Mouse (Mus musculus) limb, embryonic 13.5 days (tissue): ENCODE data around the gene Pde2a. TPM values are rescaled to one million over a fixed set of nuclear protein-coding genes. Genes with fewer than 3 reads are reported as not detected.
A peak's percentile ranks its signal among the peaks of the same experiment; 100 is the strongest.

ENCODE experiments used
- ATAC-seq: fragments of 200-750 bp; cut with Nextera tagmentation; 2 replicates; pipeline ENCODE4 v1.8.0; 2017; ENCODE audit warnings: low read depth, moderate number of reproducible peaks, moderate TSS enrichment; ENCODE audit not compliant: low FRiP score
- H3K27ac ChIP-seq: fragments of 300-500 bp; sonication (generic); 2 replicates; pipeline ENCODE4 v1.5.1; 2015; ENCODE audit warnings: inconsistent platforms, mild to moderate bottlenecking, moderate library complexity
- H3K27me3 ChIP-seq: fragments of 300-500 bp; sonication (generic); 2 replicates; pipeline ENCODE4 v1.6.1; 2015; ENCODE audit warnings: mild to moderate bottlenecking, inconsistent platforms
- H3K36me3 ChIP-seq: fragments of 300-500 bp; sonication (generic); 2 replicates; pipeline ENCODE4 v1.6.1; 2015; ENCODE audit warnings: inconsistent platforms, mild to moderate bottlenecking, moderate library complexity
- H3K4me1 ChIP-seq: fragments of 300-500 bp; sonication (generic); 2 replicates; pipeline ENCODE4 v1.6.1; 2015; ENCODE audit warnings: inconsistent platforms
- H3K4me2 ChIP-seq: fragments of 300-500 bp; sonication (generic); replicated peaks from 2 replicates; pipeline ENCODE4 v1.6.1; 2015; ENCODE audit warnings: inconsistent platforms, mild to moderate bottlenecking, moderate library complexity
- H3K4me3 ChIP-seq: fragments of 300-500 bp; sonication (generic); 2 replicates; pipeline ENCODE4 v1.5.1; 2015; ENCODE audit warnings: moderate library complexity, mild to moderate bottlenecking, inconsistent platforms
- H3K9ac ChIP-seq: fragments of 300-500 bp; sonication (generic); 2 replicates; pipeline ENCODE4 v1.6.1; 2015; ENCODE audit warnings: mild to moderate bottlenecking, inconsistent platforms
- H3K9me3 ChIP-seq: fragments of 300-500 bp; sonication (generic); 2 replicates; pipeline ENCODE4 v1.6.1; 2016; ENCODE audit warnings: inconsistent platforms
- WGBS: fragments of 180-500 bp; shearing (Covaris S2); methylation state at CpG from one replicate; pipeline ENCODE4 v1.1.7; 2015; 5-methylcytosine and 5-hydroxymethylcytosine counted together
- polyA plus RNA-seq: library from polyadenylated mRNA; unstranded; fragments of >200 nt; fragmentation: Nextera tagmentation; extraction: Ambion mirVana; gene quantifications from 2 replicates; pipeline ENCODE4 v1.2.1, GENCODE M21; 2015

Pde2a gene
- polyA plus RNA-seq, 1 experiment from 2014 or later, result 10.4 TPM

DNA sequence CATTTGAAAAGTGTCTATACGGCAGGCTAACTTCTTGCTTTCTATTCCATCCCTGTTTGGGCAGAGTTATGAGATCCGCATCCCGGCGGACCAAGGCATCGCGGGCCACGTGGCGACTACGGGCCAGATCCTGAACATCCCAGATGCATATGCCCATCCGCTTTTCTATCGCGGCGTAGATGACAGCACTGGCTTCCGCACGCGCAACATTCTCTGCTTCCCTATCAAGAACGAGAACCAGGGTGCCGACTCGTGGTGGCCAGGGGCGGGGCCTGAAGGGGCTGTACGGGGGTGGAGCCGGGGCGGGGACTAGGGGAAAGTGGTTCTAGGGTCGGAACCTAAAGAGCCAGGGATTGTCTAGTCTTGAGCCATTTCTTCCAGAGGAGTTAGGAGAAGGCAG is 83.0 kb downstream of the Pde2a start:
- Histone ChIP-seq H3K4me2 (peak overlapping the region; percentile 66), H3K9me3 (peaks cover 5% of the 10 kb centered on the region; the same call in 1 of the 2 replicates), H3K9ac (peak overlapping the region; percentile 51; the same call in 1 of the 2 replicates), H3K27ac (no peak overlapping the region), H3K4me1 (0 out of 2 replicates have a peak, but pooled peaks cover 4% of the 10 kb centered on the region), H3K36me3 (no peaks in the 10 kb centered on the region), H3K27me3 (peaks cover 44% of the 10 kb centered on the region), H3K4me3 (peak overlapping the region; percentile 39)
- no peak for ATAC-seq
- 7% methylated on average over 24 of the region's 24 CpGs for WGBS

DNA sequence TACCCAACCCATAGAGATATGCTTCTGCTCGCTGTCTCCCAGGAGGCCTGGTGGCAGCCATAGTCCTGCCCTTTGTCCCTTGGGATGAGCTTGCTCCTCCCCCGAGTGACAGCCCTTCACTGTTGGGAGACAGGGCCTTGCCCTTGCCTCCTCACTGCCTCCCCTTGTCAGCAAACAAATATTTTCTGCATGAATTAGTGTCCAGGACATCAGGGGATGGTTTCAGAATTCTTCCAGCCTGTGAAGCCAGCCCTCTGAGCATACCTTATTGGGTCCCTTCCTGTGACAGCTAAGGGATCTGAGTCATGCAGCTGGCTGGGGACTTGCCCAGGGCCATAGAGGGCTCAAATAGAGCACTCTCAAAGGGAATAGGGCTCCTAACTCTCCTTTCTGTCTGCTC is 87.7 kb downstream of the Pde2a start:
- no peak for ATAC-seq
- H3K27ac ChIP-seq, result no peak overlapping the region
- no peaks in the 10 kb centered on the region for H3K9me3 ChIP-seq
- H3K4me3 ChIP-seq, result no peak overlapping the region
- no peaks in the 10 kb centered on the region for H3K36me3 ChIP-seq
- 71% methylated on average over 2 of the region's 2 CpGs for WGBS
- H3K9ac ChIP-seq, result no peak overlapping the region
- H3K4me2 ChIP-seq, result no peak overlapping the region
- 0 out of 2 replicates have a peak, but pooled peaks cover 3% of the 10 kb centered on the region for H3K4me1 ChIP-seq
- H3K27me3 ChIP-seq, result peaks cover 21% of the 10 kb centered on the region

DNA sequence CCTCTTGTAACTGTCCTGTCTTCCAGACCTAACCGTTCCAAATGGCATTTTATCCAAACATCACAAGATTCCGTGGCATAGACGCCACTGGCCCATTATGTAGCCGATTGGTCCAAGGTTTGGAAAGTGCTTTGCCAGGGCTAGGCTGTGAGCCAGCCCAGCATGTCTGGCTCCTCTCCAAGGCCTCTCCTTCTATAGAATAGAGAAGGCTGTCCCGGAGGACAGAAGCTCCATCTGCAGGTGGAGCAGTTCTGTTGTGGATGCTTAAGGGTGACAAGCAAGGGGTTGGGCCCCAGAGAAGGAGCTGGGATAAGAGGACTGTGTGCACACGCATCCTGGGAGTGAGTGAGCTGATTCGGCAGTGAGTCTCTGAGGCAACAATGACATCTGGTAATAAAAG is 92.2 kb downstream of the Pde2a start:
- 77% methylated on average over 7 of the region's 7 CpGs for WGBS

DNA sequence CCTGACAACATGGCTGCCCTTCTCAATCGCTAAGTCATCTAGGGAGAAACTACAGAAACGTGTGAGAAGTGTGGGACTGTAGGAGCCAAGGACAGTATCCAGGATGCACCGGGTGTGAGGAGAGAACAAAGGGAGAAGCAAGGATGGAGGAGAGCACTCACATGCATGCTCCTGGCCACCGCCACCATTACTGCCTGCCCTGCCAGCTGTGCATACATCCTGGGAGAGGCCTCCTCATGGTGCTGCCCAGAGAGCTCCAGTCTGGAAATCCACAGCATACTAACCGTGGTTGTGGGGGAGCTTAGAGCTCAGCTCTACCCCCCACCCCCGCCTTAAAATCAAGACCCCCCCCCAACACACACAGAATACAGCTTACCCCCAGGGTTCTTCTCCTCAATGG is 93.3 kb downstream of the Pde2a start:
- no peak for ATAC-seq
- H3K9ac ChIP-seq, result no peak overlapping the region
- no peaks in the 10 kb centered on the region for H3K27me3 ChIP-seq
- H3K36me3 ChIP-seq, result no peaks in the 10 kb centered on the region
- no peaks in the 10 kb centered on the region for H3K9me3 ChIP-seq
- no peaks in the 10 kb centered on the region for H3K4me1 ChIP-seq
- WGBS, result 78% methylated on average over 6 of the region's 6 CpGs
- H3K27ac ChIP-seq, result no peak overlapping the region
- H3K4me2 ChIP-seq, result no peak overlapping the region
- no peak overlapping the region for H3K4me3 ChIP-seq

More for the DNA sequence above, 92.2 kb downstream of the Pde2a start:
- Histone ChIP-seq H3K9ac (no peak overlapping the region), H3K27me3 (no peaks in the 10 kb centered on the region), H3K4me2 (no peak overlapping the region), H3K36me3 (no peaks in the 10 kb centered on the region), H3K4me3 (no peak overlapping the region), H3K4me1 (no peaks in the 10 kb centered on the region), H3K9me3 (no peaks in the 10 kb centered on the region), H3K27ac (no peak overlapping the region)
- ATAC-seq, result no peak

DNA sequence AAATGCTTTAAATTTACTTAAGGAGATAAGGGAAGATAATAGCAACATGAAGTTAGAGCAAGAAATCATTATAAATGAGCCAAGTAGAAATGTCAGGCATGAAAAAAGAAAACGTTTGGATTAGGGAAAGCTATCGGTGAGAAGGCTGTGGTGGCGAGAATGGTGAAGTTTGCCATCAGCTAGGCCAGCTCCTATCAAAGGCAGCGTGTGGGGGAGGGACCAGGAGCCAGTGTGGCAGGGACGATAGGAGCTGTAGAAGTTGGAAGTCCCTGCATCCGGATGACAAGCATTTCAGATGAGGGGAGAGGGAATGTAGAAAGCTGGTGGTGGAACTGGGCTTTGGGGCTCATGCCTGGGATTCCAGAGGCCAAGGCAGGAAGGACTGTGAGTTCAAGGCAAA is 93.8 kb downstream of the Pde2a start:
- no peak overlapping the region for H3K27ac ChIP-seq
- no peaks in the 10 kb centered on the region for H3K36me3 ChIP-seq
- WGBS, result 57% methylated on average over 6 of the region's 6 CpGs
- H3K9ac ChIP-seq, result no peak overlapping the region
- no peaks in the 10 kb centered on the region for H3K27me3 ChIP-seq
- H3K9me3 ChIP-seq, result no peaks in the 10 kb centered on the region
- no peak for ATAC-seq
- no peaks in the 10 kb centered on the region for H3K4me1 ChIP-seq
- H3K4me3 ChIP-seq, result no peak overlapping the region
- H3K4me2 ChIP-seq, result no peak overlapping the region

DNA sequence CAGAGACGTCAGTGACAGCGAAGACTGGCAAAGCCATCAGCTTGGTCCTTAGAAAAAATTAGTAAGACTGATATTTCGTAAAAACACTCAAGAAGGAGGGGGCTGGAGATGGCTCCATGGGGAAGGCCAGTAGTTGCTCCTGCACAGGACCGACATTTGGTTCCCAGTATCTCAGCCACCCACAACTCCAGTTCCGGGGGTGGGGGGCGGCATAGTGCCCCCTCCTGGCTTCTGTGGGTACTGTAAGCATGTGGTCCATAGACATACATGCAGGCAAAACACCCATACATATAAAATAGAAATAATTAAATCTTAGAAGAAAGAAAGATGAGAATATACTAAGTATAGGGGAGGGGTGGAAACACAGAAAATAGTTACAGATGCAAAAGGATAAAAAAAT is 95.0 kb downstream of the Pde2a start:
- H3K4me1 ChIP-seq, result no peaks in the 10 kb centered on the region
- no peak overlapping the region for H3K27ac ChIP-seq
- H3K36me3 ChIP-seq, result no peaks in the 10 kb centered on the region
- 58% methylated on average over 6 of the region's 6 CpGs for WGBS
- ATAC-seq, result no peak
- H3K9ac ChIP-seq, result no peak overlapping the region
- H3K4me3 ChIP-seq, result no peak overlapping the region
- no peaks in the 10 kb centered on the region for H3K9me3 ChIP-seq
- no peak overlapping the region for H3K4me2 ChIP-seq
- H3K27me3 ChIP-seq, result no peaks in the 10 kb centered on the region

DNA sequence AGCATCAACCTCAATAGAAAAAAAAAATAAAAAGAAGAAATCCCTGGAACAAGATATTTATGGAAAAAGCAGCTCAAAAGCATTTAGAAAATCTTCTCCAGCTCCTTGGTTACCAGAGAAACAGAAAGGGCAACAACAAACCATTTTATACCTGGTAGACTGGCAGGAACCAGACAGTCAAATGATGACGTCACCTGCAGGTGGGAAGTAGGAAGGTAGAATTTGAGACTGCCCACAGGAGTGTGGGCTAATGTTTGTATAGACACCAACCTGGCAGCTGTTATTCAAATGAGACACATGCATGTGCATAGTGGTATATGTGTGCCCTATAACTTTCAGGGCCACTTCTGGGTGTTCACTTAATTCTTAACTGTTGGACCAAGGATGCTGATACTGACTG is 100.2 kb downstream of the Pde2a start:
- Histone ChIP-seq H3K36me3 (no peaks in the 10 kb centered on the region), H3K27ac (no peak overlapping the region), H3K27me3 (no peaks in the 10 kb centered on the region), H3K4me3 (no peak overlapping the region), H3K4me1 (no peaks in the 10 kb centered on the region), H3K4me2 (no peak overlapping the region), H3K9ac (no peak overlapping the region), H3K9me3 (no peaks in the 10 kb centered on the region)
- 71% methylated on average over 1 of the region's 1 CpGs for WGBS
- ATAC-seq, result no peak

DNA sequence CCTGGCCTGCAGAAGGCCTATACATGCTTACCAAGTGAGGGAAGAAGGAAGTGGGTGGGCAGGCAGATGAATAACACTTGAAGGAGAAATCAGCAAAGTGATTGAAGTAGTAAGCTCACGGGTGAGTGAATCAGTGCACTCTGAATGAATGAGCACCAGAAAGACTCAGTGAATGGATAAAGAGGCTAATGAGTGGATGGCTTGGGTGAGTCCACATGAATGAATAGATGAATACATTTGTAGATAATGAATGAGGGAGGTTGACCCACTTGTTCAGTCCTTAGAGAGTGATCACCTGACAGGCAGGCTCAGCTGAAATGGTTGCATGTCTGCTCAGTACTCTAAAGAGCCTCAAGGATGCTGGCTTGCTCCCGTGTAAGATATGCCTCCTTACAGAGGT is 101.7 kb downstream of the Pde2a start:
- no peaks in the 10 kb centered on the region for H3K4me1 ChIP-seq
- no peak overlapping the region for H3K4me2 ChIP-seq
- no peak overlapping the region for H3K27ac ChIP-seq
- ATAC-seq, result no peak
- no peaks in the 10 kb centered on the region for H3K36me3 ChIP-seq
- H3K27me3 ChIP-seq, result no peaks in the 10 kb centered on the region
- H3K9ac ChIP-seq, result no peak overlapping the region
- no peak overlapping the region for H3K4me3 ChIP-seq
- WGBS, result 83% methylated on average over 2 of the region's 2 CpGs
- no peaks in the 10 kb centered on the region for H3K9me3 ChIP-seq

DNA sequence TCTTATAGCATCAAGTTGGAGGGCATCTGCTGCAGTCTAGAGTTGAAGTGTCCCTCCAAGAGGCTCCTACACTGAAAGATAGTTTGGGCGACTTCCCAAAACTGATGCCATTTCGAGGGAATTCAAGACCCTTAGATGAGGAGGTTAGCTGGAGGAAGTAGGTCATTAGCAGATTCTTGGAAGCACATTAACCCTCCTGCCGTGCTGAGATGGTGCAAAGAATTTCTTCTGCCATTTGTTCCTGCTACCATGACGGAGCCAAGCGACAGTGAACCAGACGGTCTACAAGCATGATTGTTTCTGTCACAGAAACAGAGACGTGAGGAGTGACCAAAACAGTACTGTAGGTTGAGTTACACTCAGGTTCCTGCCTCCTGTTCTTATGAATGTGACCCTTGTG is 105.0 kb downstream of the Pde2a start:
- ATAC-seq, result no peak
- Histone ChIP-seq H3K4me1 (no peaks in the 10 kb centered on the region), H3K4me2 (no peak overlapping the region), H3K27me3 (no peaks in the 10 kb centered on the region), H3K4me3 (no peak overlapping the region), H3K9me3 (no peaks in the 10 kb centered on the region), H3K36me3 (no peaks in the 10 kb centered on the region), H3K9ac (no peak overlapping the region), H3K27ac (no peak overlapping the region)
- 57% methylated on average over 7 of the region's 7 CpGs for WGBS

DNA sequence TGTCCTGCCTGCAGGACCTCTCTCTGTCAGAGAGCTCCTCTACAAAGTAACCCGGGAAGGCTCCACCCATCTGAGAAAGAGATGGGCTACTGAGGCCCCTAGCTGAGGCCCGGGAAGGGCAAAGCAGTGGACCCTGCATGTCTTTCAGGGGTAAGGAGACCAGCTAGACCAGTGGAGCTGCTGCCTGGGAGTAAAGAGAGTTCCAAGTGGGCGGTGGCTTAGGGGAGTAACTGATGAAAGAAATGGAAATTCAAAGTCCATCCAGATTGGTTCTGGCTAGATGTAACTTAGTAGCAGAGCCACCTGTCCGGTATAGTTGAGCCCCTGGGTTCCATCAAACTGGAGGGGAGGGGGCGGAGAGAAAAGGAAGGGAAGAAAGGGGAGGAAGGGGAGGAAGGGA is 112.9 kb downstream of the Pde2a start:
- no peak overlapping the region for H3K4me2 ChIP-seq
- ATAC-seq, result no peak
- no peaks in the 10 kb centered on the region for H3K9me3 ChIP-seq
- H3K4me3 ChIP-seq, result no peak overlapping the region
- WGBS, result 32% methylated on average over 5 of the region's 5 CpGs
- no peak overlapping the region for H3K9ac ChIP-seq
- H3K4me1 ChIP-seq, result no peaks in the 10 kb centered on the region
- H3K27me3 ChIP-seq, result 0 out of 2 replicates have a peak, but pooled peaks cover 5% of the 10 kb centered on the region
- no peaks in the 10 kb centered on the region for H3K36me3 ChIP-seq
- H3K27ac ChIP-seq, result no peak overlapping the region

DNA sequence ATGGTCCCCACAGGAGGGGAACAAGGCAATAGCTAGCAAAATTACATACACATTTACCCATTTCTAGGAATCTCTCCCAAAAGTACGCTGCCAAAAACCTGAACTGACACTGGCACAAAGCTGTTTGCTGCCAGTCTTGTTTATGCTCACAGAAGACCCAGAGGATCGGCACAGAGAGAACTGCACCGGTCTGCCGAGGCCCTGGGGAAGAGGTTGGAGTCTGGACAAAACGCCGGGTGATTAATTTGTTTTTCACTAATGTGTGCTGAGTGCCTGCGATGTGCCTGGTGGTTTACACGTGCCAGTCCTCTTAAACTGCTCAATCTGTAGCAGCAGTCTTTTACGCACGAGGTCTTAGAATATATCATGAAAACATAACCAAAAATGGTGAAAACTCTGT is 113.6 kb downstream of the Pde2a start:
- no peak for ATAC-seq
- 64% methylated on average over 10 of the region's 10 CpGs for WGBS
- Histone ChIP-seq H3K27me3 (0 out of 2 replicates have a peak, but pooled peaks cover 7% of the 10 kb centered on the region), H3K9ac (no peak overlapping the region), H3K4me2 (no peak overlapping the region), H3K4me1 (no peaks in the 10 kb centered on the region), H3K4me3 (no peak overlapping the region), H3K9me3 (no peaks in the 10 kb centered on the region), H3K27ac (no peak overlapping the region), H3K36me3 (no peaks in the 10 kb centered on the region)

DNA sequence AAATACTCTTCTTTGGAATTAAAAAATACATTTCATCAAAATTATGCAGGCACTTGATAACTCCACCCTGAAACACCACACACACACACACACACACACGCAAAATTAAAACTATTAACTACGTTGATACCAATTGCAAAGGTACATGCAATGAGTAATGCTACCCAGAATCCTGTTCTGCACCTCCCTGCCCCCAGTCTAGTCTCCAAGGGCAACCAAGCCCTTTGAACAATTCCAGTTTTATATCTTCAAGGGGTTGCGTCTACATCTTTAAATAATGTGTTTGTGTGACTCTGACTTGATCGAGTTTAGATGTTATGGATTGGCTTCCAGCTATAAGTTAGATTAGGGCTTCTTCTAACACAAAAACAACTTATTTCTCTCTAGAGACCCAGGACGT is 114.0 kb downstream of the Pde2a start:
- H3K4me1 ChIP-seq, result no peaks in the 10 kb centered on the region
- ATAC-seq, result no peak
- H3K36me3 ChIP-seq, result no peaks in the 10 kb centered on the region
- WGBS, result 74% methylated on average over 5 of the region's 5 CpGs
- H3K27me3 ChIP-seq, result 0 out of 2 replicates have a peak, but pooled peaks cover 7% of the 10 kb centered on the region
- H3K4me2 ChIP-seq, result no peak overlapping the region
- H3K9me3 ChIP-seq, result no peaks in the 10 kb centered on the region
- H3K9ac ChIP-seq, result no peak overlapping the region
- H3K27ac ChIP-seq, result no peak overlapping the region
- H3K4me3 ChIP-seq, result no peak overlapping the region

DNA sequence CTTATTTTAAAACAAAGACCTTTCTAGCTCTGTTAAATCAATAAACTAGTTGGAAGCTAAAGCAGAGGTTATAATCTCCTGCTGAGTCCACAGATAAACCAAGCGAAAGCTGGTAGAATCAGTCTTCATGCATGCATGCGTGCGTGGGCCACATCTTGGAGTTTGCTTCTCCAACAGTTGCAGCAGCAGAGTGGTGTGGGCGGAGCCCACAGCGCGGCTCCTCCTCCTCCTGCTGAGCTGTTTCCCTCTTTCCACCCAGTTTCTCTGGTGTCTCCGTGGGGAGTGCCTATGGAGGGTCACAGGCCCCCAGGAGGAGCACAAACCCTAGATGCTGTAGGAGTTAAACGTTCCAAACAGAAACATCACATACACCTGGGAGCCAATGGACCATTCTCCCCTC is 116.0 kb downstream of the Pde2a start:
- H3K4me3 ChIP-seq, result no peak overlapping the region
- H3K27ac ChIP-seq, result no peak overlapping the region
- no peak overlapping the region for H3K4me2 ChIP-seq
- no peaks in the 10 kb centered on the region for H3K9me3 ChIP-seq
- ATAC-seq, result no peak
- H3K9ac ChIP-seq, result no peak overlapping the region
- H3K4me1 ChIP-seq, result no peaks in the 10 kb centered on the region
- H3K36me3 ChIP-seq, result no peaks in the 10 kb centered on the region
- peaks cover 7% of the 10 kb centered on the region; the same call in 1 of the 2 replicates for H3K27me3 ChIP-seq
- 48% methylated on average over 8 of the region's 8 CpGs for WGBS
